Mouse (Mus musculus) regulatory T cell (primary cell): ENCODE results near the gene Gm20388.
"Not testable (repeated sequence)": the region's sequence is repeated elsewhere in the genome, so short reads cannot be mapped to it uniquely, and the experiment has no call there.

ENCODE experiments used
- in situ Hi-C: fragments of 300-600 bp; cut with MboI, MseI; formaldehyde crosslinking; loops from one replicate; pipeline ENCODE4 v1.15.1; 2025; ENCODE audit warnings: high pct_unique_total_duplicates

Gene Gm20388

DNA sequence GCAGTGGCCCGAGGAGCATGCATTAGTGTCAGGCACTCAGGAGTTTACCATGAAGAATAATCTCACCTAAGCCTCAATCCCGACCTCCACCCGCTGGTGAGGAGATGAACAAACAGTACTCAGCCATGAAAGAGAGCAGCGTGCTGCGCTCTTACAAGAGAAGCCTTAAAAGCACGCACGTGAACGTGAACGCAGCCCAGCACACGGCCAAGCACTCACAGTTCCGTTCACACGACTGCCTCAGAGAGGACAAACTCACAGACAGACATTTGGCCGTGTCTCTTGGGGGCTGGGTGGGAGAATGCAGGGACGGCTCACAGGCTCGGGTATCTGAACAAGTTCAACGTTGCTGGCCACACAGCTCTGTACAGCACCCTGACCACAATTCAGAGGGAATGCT lies 1737.8 kb downstream of the Gm20388 start:
- in situ Hi-C loops = no loop called here

- in situ Hi-C loops = no loop called here
Observed at GRCm38 (mm10) chr8:121649423-121649822, 1738.8 kb downstream of the Gm20388 start.

DNA sequence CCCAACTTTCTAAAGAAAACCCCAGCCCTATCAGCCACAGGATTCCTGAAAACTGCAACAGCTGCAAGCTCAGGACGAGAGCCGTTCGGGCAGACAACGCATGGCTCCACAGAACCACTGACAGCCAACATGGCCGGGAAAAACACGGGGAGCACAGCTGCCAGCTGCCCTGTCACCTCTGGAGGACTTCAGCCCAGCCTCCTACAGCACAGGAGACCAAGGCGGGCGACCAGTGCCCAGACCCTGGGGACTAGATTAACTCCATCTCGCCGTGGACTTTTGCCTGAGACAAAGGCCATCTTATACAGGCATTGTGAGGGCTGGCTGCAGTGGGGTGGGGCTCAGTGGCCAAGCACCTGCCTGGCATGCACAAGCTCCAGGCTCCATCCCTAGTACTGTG lies 1739.3 kb downstream of the Gm20388 start:
- in situ Hi-C loops = no loop called here

DNA sequence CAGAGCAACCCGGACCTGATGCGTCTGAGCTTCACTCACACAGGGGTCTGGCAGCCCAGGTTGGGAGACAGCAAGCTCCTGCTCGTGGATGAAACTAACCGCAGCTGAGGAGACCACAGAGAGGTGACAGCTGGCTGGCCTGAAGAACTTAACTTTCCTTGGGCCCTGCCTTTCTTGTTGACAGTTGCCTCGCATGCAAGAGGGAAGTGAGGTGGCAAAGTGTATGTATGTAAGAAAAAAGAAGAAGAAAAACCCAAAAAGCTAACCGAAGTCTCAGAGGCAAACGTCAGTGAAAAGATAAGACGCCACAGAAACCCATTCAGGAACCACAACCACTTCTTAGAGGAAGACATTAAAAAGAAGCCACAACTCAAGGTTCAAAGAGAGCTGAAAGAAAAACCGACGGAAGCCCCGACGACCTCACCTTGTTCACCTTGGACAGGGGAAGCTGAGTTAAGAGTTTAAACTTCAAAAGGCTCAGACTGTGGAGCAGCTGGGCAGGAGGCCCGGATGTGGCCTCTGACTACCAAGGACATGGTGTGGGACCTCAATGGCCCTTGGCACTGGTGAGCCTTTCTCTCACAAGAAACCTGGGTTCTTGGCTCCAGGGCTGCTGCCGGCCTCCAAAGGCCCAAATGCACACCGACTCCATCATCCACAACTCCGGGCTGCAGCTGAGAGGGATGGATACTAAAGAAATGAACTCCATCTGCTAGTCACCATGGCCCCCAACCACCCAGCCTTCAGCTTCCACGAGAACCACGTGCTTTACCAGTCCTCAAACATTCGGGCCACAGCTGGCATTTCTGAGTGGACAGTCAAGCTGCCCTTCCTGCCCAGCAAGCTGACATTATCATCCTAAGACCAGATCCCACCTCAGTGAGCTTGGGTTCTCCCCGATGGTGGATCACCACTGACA lies 1740.0 kb downstream of the Gm20388 start:
- in situ Hi-C loops = no loop called here

GRCm38 (mm10) chr8:121651308-121651873 lies 1740.8 kb downstream of the Gm20388 start:
- in situ Hi-C loops = no loop called here

GRCm38 (mm10) chr8:121651874-121652361 lies 1741.3 kb downstream of the Gm20388 start:
- in situ Hi-C loops = no loop called here

- in situ Hi-C loops = no loop called here
Observed at GRCm38 (mm10) chr8:121652774-121653323, 1742.2 kb downstream of the Gm20388 start, which contains the start of gene Zcchc14. Gene Zcchc14 (minus strand): TSS chr8:121652901.

- in situ Hi-C loops = no loop called here
Observed at GRCm38 (mm10) chr8:121653340-121654019, 1742.8 kb downstream of the Gm20388 start.

- in situ Hi-C loops = no loop called here
Observed at GRCm38 (mm10) chr8:121654131-121654530, 1743.5 kb downstream of the Gm20388 start.

GRCm38 (mm10) chr8:121654966-121655494 lies 1744.4 kb downstream of the Gm20388 start:
- in situ Hi-C loops = no loop called here

GRCm38 (mm10) chr8:121660602-121661001 lies 1750.0 kb downstream of the Gm20388 start:
- in situ Hi-C loops = no loop called here

DNA sequence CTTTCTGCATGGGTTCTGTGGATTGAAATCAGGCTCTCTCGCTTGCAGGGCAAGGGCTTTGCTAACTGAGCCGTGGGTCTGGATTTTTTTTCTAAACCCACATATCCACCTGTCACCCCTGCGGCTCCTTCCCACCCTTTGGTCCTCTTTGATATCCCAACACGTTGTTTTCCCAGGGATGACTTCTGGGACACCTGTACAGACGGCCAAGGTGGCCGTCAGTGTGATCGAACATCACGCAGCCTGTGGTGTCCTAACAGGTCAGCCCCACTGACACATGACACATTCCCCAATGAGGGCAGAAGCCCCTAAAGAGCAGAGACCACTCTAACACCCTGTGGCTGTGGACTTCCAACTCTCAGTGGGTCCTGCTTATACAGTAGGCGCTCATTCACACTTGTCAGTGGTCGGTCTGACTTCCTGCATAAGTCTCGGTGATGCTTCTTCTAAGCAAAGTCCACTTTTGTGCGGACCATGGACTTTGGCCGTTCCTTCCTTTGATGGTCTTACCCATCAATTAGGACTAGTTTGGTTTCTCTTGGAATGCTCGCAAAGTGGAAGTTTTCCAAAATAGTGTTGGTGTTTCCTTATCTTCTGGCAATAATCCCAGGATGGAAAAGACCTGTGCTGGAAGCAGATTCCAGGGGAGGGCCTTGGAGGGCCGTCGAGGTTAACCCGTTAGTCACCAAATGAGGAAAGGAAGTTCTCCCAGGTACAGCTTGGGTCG lies 1751.2 kb downstream of the Gm20388 start:
- in situ Hi-C loops = no loop called here

DNA sequence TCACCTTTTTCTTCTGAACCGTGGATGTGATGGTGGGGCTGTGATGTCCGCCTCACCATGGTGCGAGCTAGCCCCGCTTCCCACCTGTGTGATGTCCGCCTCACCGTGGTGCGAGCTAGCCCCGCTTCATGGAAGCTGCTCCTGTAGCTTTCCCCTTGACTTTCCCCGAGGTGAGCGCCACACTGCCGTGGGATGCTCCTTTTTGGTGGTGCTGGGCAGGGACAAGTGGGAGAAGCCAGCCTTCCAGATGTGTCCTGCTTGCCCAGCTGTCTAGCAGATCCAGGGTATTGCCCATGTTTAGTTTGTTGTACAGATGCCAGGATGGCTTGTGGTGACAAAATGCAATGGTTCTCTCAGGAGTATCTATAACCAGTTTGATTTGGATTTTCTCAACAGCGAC lies 1752.5 kb downstream of the Gm20388 start:
- in situ Hi-C loops = no loop called here

DNA sequence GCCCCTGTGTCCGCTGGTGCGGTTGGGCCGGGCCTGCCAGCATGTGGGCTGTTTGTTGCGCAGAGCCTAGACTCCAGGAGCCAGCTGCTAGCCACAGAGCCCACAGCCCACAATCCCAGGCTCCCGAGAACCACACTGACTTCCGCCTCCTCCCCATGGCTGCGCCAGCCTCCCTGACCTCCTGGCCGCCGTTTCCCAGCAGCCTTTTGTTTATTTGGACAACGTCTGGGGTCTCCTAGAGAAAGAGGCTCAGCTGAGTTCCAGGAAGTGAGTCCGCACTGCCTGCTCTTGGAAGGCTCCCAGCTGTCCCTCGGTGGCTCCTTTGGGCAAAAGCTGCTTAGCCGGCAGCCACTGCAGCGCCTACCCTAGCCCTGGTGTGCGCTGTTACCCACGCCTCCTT lies 1754.7 kb downstream of the Gm20388 start:
- in situ Hi-C loops = no loop called here

DNA sequence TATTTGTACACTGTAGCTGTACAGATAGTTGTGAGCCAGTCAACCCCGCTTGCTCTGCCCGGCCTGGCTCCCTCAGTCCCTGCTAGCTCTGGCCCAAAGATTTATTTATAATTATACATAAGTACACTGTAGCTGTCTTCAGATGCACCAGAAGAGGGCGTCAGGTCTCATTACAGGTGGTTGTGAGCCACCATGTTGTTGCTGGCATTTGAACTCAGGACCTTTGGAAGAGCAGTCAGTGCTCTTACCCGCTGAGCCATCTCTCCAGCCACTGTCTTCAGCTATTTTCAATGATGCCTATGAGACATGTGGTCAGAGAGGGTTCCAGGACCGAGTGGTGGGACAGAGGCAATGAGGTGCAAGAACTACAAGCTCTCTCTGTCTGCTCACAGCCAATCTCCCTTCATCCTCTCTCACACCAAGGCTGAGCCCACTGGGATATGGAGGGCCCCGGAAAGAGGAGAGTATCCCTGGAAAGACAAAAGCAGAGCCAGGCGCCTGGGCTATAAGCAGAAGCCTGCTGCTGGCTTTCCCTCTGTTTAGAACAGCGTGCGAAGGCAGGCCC lies 1757.4 kb downstream of the Gm20388 start:
- in situ Hi-C loops = not testable (repeated sequence)

DNA sequence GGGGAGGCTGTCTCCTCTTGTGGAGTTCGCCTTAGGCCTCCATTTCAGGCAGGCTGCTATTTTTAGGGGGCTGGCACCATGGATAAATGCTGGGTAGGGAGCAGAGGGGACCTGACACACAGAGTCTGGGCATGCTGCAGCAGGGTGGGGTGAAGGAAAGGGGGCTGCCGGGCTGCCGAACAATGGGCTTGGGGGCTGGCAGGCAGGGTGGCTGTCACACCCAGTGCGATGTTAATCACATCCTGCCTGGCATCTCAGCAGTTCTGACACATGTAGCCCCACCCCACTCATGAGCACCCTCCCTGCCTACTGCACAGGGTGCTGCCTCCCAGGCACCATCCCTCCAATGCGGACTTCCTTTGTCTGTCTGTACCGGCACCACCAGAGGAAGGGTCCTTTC lies 1757.9 kb downstream of the Gm20388 start:
- in situ Hi-C loops = no loop called here

DNA sequence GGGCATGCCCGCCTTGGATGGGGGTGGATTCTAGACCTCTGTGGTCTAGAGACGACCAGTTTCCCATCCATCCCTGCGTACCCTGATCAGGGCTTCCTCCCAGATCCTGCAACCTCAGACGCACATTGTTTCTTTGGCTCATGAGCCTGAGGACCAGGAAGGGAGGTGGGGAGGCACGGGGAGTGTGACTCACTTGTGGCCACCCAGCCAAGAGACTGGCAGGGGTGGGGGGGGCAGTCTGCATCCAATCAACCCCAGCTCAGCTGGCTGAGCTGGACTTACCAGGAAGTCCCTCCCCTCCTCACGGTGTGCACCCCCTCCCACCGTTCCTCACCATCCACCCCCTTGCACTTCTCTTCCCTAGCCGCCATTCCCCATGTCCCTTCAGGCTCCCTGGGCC lies 1758.6 kb downstream of the Gm20388 start:
- in situ Hi-C loops = no loop called here

DNA sequence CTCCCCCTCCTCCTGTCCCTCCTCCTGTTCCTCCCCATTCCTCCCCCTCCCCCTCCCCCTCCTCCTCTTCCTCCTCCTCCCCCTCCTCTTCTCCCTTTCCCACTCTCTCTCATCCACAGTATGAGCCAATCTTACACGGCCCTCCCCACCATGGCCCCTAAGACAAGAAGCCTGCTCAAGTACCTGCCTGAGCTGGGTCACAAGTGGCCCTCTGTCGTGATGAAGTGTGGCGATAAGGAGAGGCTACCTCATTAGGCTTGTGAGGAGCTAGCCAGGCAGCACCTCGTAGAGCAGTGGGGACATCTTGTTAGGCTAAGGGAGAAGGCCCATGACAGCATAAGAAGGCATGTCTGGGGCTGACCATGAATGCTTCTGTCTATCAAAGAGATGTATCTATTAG lies 1762.5 kb downstream of the Gm20388 start:
- in situ Hi-C loops = no loop called here

- in situ Hi-C loops = no loop called here
Observed at GRCm38 (mm10) chr8:121673917-121674316, 1763.3 kb downstream of the Gm20388 start.

DNA sequence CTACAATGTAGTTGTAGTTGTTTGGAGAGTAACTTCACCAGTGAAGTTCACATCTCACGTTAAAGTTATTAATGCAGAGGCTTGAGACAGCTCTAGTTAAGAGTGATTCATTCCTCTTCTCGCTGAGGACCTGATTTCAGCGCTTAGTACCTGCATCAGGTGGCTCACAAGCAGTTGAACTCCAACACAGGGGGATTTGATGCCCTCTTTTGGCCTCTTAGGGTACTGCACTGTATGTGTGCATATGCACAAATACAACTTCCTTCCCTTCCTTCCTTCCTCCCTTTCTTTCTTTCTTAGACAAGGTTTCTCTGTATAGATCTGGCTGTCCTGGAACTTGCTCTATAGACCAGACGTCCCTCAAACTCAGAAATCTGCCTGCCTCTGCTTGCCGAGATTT lies 1763.9 kb downstream of the Gm20388 start:
- in situ Hi-C loops = no loop called here

- in situ Hi-C loops = no loop called here
Observed at GRCm38 (mm10) chr8:121675161-121675560, 1764.5 kb downstream of the Gm20388 start.
